In the genomic region with DNA sequence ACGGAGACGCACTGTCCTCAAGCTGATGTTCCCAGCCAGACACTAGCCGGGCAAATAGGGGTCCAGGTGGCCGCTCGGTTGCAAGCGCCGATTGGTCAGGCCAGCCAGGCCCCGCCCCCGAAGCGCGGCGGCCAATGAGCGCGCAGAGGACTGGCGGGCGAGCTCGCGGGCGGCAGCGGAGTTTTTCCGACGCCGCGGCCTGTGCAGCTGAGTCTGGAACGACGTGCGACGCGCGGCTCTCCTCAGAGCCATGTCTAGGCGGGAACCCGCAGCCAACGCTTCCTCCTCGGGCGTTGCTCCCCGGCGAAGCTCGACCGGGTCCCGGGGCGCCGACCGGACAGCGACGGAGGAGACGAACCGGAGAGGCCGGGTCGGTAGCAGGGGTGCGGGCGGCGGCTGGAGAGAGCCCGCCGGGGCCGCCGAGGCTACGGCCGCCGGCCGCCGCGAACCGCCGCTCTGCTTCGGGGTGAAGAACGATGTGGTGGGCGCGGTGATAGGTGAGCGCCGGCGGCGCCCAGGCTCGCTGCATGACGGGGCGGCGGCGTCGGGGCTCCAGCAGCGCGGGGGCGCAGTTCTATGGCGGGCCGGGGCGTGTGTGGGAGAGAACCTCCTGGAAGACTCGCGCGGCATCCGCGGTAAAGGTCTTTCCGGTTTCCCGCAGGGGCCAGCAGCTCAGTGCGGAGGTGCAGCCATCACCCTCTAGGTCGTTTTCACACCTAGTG, we compare ENCODE assay signal across 8 mouse cellular contexts. TPM values are rescaled to one million over a fixed set of nuclear protein-coding genes. Genes with fewer than 3 reads are reported as not detected.
A peak's percentile ranks its signal among the peaks of the same experiment; 100 is the strongest.
DNase-seq lines count a peak whose midpoint lies in the region; ATAC-seq and TF ChIP-seq lines count a peak whose summit lies in the region.

Gene Ddx43, plus strand, starts transcription at position 148 of the 722 bp plus-strand sequence.

- peaks cover 6% of the 10 kb centered on the region; the same call in 1 of the 2 replicates for H3K4me1 ChIP-seq in embryonic facial prominence, embryonic 12.5 days
- peaks cover 4 to 10% of the 10 kb centered on the region in 2 experiments; a peak in 3 of 4 replicates for H3K4me1 ChIP-seq in heart, embryonic 14.5 days (ENCODE audit: control insufficient read depth in 2 of 2, insufficient read depth in 2 of 2, low read length in 2 of 2)
- H3K4me1 ChIP-seq in kidney, embryonic 16.5 days (ENCODE audit: insufficient read depth, low read length): 0 out of 2 replicates have a peak, but pooled peaks cover 8% of the 10 kb centered on the region
- H3K4me1 ChIP-seq in liver, postnatal 0 days (ENCODE audit: insufficient read depth): peaks cover 7% of the 10 kb centered on the region
- H3K4me1 ChIP-seq in neural tube, embryonic 13.5 days (replicated peaks): peaks cover 8% of the 10 kb centered on the region

- peak; percentile 84 for ATAC-seq in embryonic facial prominence, embryonic 12.5 days (ENCODE audit: insufficient number of reproducible peaks, insufficient read depth, low FRiP score, low TSS enrichment)
- peak; percentile 64; the same call in 1 of the 2 replicates for ATAC-seq in heart, embryonic 14.5 days (ENCODE audit: insufficient number of reproducible peaks, insufficient read depth, low FRiP score, low read depth)
- peak; percentile 92 for ATAC-seq in kidney, embryonic 16.5 days (ENCODE audit: low FRiP score, low TSS enrichment)
- ATAC-seq in liver, postnatal 0 days: peak; percentile 56
- ATAC-seq in neural tube, embryonic 13.5 days (ENCODE audit: low read depth): peak; percentile 97

- peak within 1 kb of the TSS; percentile 57 for H3K4me2 ChIP-seq in embryonic facial prominence, embryonic 12.5 days (replicated peaks)
- peak within 1 kb of the TSS; percentile 74 for H3K4me2 ChIP-seq in heart, embryonic 14.5 days (ENCODE audit: low read length)
- peak within 1 kb of the TSS; percentile 72 for H3K4me2 ChIP-seq in kidney, embryonic 16.5 days (replicated peaks; ENCODE audit: low read depth, low read length)
- peak within 1 kb of the TSS; percentile 64 for H3K4me2 ChIP-seq in liver, postnatal 0 days (ENCODE audit: low read depth, low read length)
- peak within 1 kb of the TSS; percentile 60 for H3K4me2 ChIP-seq in neural tube, embryonic 13.5 days

- no peaks in the 10 kb centered on the region for H3K9me3 ChIP-seq in embryonic facial prominence, embryonic 12.5 days
- H3K9me3 ChIP-seq in heart, embryonic 14.5 days (ENCODE audit: control insufficient read depth, low read length): no peaks in the 10 kb centered on the region
- H3K9me3 ChIP-seq in kidney, embryonic 16.5 days (ENCODE audit: low read length): no peaks in the 10 kb centered on the region
- no peaks in the 10 kb centered on the region for H3K9me3 ChIP-seq in liver, postnatal 0 days (ENCODE audit: low read length)
- H3K9me3 ChIP-seq in neural tube, embryonic 13.5 days: no peaks in the 10 kb centered on the region

- peaks cover 58% of the 10 kb centered on the region for H3K27me3 ChIP-seq in embryonic facial prominence, embryonic 12.5 days
- peaks cover 54% of the 10 kb centered on the region for H3K27me3 ChIP-seq in heart, embryonic 14.5 days (ENCODE audit: control insufficient read depth, insufficient read depth, low read length)
- H3K27me3 ChIP-seq in kidney, embryonic 16.5 days (ENCODE audit: insufficient read depth, low read length): peaks cover 52% of the 10 kb centered on the region
- peaks cover 54% of the 10 kb centered on the region for H3K27me3 ChIP-seq in liver, postnatal 0 days (ENCODE audit: insufficient read depth, low read length)
- H3K27me3 ChIP-seq in neural tube, embryonic 13.5 days: peaks cover 72% of the 10 kb centered on the region

- H3K9ac ChIP-seq in embryonic facial prominence, embryonic 12.5 days: no peak within 1 kb of the TSS; the same call in 1 of the 2 replicates
- peak within 1 kb of the TSS; percentile 47; the same call in 1 of the 2 replicates for H3K9ac ChIP-seq in heart, embryonic 14.5 days (ENCODE audit: low read length)
- peak within 1 kb of the TSS; percentile 57 for H3K9ac ChIP-seq in kidney, embryonic 16.5 days (replicated peaks; ENCODE audit: low read length)
- H3K9ac ChIP-seq in liver, postnatal 0 days (replicated peaks): no peak within 1 kb of the TSS
- peak within 1 kb of the TSS; percentile 58 for H3K9ac ChIP-seq in neural tube, embryonic 13.5 days

- no peak within 1 kb of the TSS for H3K27ac ChIP-seq in embryonic facial prominence, embryonic 12.5 days
- no peak within 1 kb of the TSS for H3K27ac ChIP-seq in heart, embryonic 14.5 days (replicated peaks in 1 of 2; ENCODE audit: control insufficient read depth in 1 of 2, insufficient read depth in 1 of 2, low read depth in 2 of 2, low read length in 2 of 2)
- H3K27ac ChIP-seq in kidney, embryonic 16.5 days (ENCODE audit: low read length): no peak within 1 kb of the TSS
- H3K27ac ChIP-seq in liver, postnatal 0 days (ENCODE audit: low read depth): no peak within 1 kb of the TSS
- H3K27ac ChIP-seq in neural tube, embryonic 13.5 days (replicated peaks): no peak within 1 kb of the TSS

- no peak for TF ChIP-seq EP300 in liver, postnatal 0 days (IDR thresholded peaks at IDR 0.05; ENCODE audit: low read depth)

- H3K4me3 ChIP-seq in embryonic facial prominence, embryonic 12.5 days: peak within 1 kb of the TSS; percentile 39
- H3K4me3 ChIP-seq in heart, embryonic 14.5 days (ENCODE audit: control insufficient read depth in 1 of 2, insufficient read depth in 1 of 2, low read depth in 1 of 2, low read length in 2 of 2): peak within 1 kb of the TSS; percentile 36 to 45
- H3K4me3 ChIP-seq in kidney, embryonic 16.5 days (ENCODE audit: low read length): peak within 1 kb of the TSS; percentile 47
- peak within 1 kb of the TSS; percentile 39 for H3K4me3 ChIP-seq in liver, postnatal 0 days (ENCODE audit: low read depth, low read length)
- H3K4me3 ChIP-seq in neural tube, embryonic 13.5 days: peak within 1 kb of the TSS; percentile 49

- TF ChIP-seq CTCF in liver, postnatal 0 days (IDR thresholded peaks at IDR 0.05; ENCODE audit: low read depth): no peak

- peak; percentile 8 to 22 for DNase-seq in adrenal gland, adult 18-20 months (ENCODE audit: low spot score in 2 of 2)
- DNase-seq in adrenal gland, adult 8-10 months: no peak
- peak; percentile 58 for DNase-seq in liver, postnatal 0 days
- DNase-seq in testis, postnatal 10 days (ENCODE audit: low spot score): peak; percentile 82

- WGBS in embryonic facial prominence, embryonic 12.5 days: 4% methylated on average over 91 of the region's 93 CpGs
- WGBS in heart, embryonic 14.5 days: 3% methylated on average over 92 of the region's 93 CpGs
- 2% methylated on average over 75 of the region's 93 CpGs for WGBS in kidney, embryonic 16.5 days
- 6% methylated on average over 79 of the region's 93 CpGs for WGBS in liver, postnatal 0 days (ENCODE audit: insufficient replicate concordance)
- 4% methylated on average over 82 of the region's 93 CpGs for WGBS in neural tube, embryonic 13.5 days

- H3K36me3 ChIP-seq in embryonic facial prominence, embryonic 12.5 days: no peaks in the 10 kb centered on the region
- H3K36me3 ChIP-seq in heart, embryonic 14.5 days (ENCODE audit: control insufficient read depth, insufficient read depth, low read length): no peaks in the 10 kb centered on the region
- H3K36me3 ChIP-seq in kidney, embryonic 16.5 days (ENCODE audit: insufficient read depth, low read length): no peaks in the 10 kb centered on the region
- no peaks in the 10 kb centered on the region for H3K36me3 ChIP-seq in liver, postnatal 0 days (replicated peaks; ENCODE audit: insufficient read depth, low read length)
- no peaks in the 10 kb centered on the region for H3K36me3 ChIP-seq in neural tube, embryonic 13.5 days

RNA-seq across cellular contexts. Expression of gene Ddx43, which starts in this region (rescaled TPM):
- total RNA-seq in adrenal gland, adult 18-20 months (2021): not detected
- total RNA-seq in adrenal gland, adult 8-10 months (2022): not detected
- 0.19 and 0.33 TPM in 2 replicates for polyA plus RNA-seq in embryonic facial prominence, embryonic 12.5 days (2016; fragmentation: Nextera tagmentation; extraction: Ambion mirVana)
- polyA plus RNA-seq in heart, embryonic 14.5 days (2014; fragmentation: Nextera tagmentation; extraction: Ambion mirVana): 0.08 and 0.30 TPM in 2 replicates
- polyA plus RNA-seq in kidney, embryonic 16.5 days (2015; fragmentation: Nextera tagmentation; extraction: Ambion mirVana): 0.28 and 0.50 TPM in 2 replicates
- polyA plus RNA-seq in liver, postnatal 0 days (2015; fragmentation: Nextera tagmentation; extraction: Ambion mirVana): 0.05 TPM in 1 of 2 replicates, not detected in the other
- 0.18 and 0.25 TPM in 2 replicates for polyA plus RNA-seq in neural tube, embryonic 13.5 days (2015; fragmentation: Nextera tagmentation; extraction: Ambion mirVana)

Comparison
In these comparisons a context has a peak if more than half of its experiments do, and no peak if none do; other contexts are left out.
1. Peak in DNase-seq in adrenal gland, adult 18-20 months; RNA of the gene not detected or under 1 TPM.
2. Peak in ATAC-seq, H3K4me3 ChIP-seq and H3K4me2 ChIP-seq in embryonic facial prominence, embryonic 12.5 days; RNA of the gene not detected or under 1 TPM.
3. Peak in ATAC-seq, H3K4me3 ChIP-seq, H3K9ac ChIP-seq and H3K4me2 ChIP-seq in heart, embryonic 14.5 days; RNA of the gene not detected or under 1 TPM.
4. Peak in ATAC-seq, H3K4me3 ChIP-seq, H3K9ac ChIP-seq and H3K4me2 ChIP-seq in kidney, embryonic 16.5 days; RNA of the gene not detected or under 1 TPM.
5. Peak in DNase-seq, ATAC-seq, H3K4me3 ChIP-seq and H3K4me2 ChIP-seq in liver, postnatal 0 days; RNA of the gene not detected or under 1 TPM.
6. Peak in ATAC-seq, H3K4me3 ChIP-seq, H3K9ac ChIP-seq and H3K4me2 ChIP-seq in neural tube, embryonic 13.5 days; RNA of the gene not detected or under 1 TPM.